Mouse (Mus musculus) cerebellum, adult 11 months (tissue): ENCODE measurements around the gene Llcfc1.

Source experiments
- DNase-seq: peaks from one replicate; pipeline ENCODE4 v3.0.0; 2022

Gene Llcfc1

DNA sequence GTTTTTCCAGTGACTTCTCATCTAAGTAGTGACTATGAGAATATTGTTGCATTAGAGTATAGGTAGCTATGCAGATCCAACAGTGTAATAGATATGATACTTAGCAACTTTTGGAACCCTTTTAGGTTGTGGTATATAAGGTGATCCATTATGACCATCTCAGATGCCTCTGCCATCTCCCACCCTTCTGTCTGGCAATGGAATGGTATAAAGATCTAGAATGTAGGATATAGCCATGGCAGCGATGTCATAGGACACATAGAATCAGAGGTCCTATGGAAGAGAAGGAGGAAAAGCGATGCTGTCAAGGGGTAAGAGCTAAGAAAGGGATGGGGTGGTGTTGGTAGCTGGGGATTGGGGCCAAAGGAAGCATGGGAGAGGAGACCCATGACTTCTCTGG lies at the start of gene Llcfc1:
Gene Llcfc1 (plus strand): TSS at position 301 of the 400 bp plus-strand sequence.
- no peak for DNase-seq

DNA sequence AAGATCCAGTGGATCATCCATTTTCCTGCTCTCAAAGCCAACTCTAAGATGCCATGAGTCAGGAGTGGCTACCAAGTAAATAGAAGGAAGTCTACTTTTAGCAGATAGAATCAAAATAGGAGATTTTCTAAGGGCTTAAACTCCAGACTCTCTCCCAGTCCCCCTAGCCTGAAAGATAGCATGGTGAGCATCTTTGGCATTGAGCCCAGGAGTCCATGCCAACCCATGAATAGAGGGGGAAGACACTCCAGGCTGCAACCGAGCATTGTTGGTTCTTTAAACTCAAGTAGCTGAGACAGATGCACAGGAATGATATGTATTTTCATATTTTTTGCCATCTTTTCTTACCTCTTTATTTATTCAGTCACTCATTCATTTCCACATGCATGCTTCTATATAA lies 49.0 kb upstream of the Llcfc1 start:
- no peak for DNase-seq

DNA sequence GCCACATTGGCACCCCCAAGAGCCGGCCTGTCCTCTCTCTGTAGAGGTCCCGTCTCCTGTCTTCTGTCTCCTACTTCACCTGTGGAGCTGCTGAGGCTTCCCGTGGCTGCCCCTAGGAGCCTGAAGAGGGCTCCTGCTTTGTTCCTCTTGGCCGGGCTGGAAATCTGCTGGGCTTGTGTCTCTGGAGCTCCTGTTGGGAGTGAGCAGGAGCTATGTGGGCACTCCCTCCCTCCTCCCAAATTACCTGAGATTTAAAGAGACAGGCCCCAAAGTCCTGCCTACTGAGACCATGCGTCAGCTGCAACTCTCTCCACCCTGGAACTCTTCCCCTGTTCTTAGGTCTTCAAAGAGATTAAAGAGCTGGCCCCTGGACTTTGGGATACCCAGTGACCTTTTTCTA lies 48.1 kb upstream of the Llcfc1 start, which contains the start of gene Trpv6:
Gene Trpv6 (minus strand): TSS at position 228 of the 400 bp plus-strand sequence.
- no peak for DNase-seq

DNA sequence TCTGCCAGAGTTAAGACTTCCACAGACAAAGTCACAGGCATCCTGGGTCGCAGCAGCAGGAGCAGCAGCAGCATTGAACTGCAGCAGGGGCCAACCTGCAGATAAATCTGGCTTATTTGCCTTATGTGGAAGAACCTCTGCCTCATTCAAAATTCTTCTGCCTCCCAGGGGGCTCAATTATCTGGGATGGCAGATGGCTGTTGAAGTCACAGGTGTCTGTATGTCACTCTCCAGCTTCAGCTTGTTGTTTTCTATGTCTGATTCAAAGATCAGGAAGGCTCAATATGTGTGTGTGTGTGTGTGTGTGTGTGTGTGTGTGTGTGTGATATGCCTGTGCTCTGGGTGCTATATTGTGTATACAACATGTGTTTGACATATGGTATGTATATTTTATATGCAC lies 46.8 kb upstream of the Llcfc1 start:
- DNase-seq: no peak

DNA sequence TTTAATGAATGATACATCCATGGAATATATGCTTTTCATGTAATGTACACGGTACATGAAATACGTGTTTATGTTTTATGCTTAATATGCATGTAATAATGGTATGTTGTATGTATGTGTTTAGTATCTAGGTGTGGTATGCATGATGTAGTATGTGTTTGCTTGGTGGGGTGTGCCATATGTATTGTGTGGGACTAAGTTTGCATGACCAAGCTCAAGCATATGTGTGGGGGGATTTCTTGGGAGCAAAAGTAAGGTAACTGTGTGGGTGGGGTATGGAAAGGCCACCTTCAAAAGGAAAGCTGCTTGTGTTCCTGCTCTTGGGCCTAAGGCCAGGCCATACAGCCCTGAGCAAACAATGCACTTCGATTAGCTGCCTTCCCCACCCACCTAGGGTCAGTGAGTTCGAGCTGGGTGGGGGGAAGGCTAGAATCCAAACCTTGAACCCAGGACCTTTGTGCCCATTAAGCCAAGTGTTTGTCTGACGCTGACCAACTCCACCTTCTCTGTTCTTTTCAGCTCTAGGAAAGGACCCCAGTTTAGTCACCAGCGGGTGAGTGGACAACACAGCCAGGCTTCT lies 46.2 kb upstream of the Llcfc1 start:
- no peak for DNase-seq

DNA sequence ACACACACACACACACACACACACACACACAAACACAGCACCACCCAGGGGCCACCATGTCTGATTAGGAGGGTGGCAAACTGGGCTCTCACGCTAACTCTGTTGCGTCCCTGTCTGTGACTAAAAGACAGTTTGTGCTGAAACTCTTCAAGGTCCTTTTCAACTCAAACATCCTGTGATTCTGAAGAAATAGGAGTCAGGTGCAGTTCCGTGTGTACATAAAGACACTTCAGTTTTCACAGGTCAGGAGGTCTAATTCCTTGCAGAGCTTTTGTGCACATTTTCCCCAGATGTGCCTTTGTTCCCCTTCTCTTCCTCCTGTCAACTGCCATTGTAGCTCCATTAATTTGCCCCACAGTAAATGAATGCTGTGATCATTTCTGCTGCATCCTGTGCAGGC lies 43.8 kb upstream of the Llcfc1 start:
- DNase-seq: no peak

DNA sequence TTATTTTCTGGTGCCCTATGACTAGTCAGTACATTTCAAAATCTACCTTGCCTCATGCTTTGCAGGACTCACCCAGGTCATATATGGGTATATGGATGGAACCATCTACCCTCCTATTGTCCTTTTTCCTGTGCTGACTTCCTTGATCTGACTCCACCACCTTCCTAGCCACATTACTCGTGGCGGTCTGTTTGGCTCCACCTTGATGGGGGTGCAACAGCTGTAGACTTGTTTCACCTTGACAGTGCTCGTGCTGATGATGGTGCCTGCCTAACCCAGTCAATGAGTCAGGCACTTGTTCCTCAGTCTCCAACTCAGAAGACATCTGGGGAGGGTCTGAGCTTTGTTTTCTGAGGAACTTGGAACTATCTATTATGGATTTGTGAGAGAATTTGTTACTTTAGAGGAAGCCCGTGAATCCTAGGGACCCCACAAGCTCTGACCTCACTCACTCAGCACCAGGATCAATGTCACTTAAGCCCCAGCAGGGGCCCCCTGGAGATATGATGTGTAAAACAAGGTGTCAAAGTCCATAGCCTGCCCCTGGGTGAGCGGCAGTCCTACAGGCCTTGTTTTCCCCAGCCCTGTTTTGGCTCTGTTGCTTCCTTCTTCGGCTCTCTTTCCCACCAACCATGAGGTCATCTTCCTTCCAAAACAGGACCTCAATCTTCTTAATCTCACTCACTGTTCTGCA lies 42.9 kb upstream of the Llcfc1 start:
- DNase-seq: no peak

DNA sequence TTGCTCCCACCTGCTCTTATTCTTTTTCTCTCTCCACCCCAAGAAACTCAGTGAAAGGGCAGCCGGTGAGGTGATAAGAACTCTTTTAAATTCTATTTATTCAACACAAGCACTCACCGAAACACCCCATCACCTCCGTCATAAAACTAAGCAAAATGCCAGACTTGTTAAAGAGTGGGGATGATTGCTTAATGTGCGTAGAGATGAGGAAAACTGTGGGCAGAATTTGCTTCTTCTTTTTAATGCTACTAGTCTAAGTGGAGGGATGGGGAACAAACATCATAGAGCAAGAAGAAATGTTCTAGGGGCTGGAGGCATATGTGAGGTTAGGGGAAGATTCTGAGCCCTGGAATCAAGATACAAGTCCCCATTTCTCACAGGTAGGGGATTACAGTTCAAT lies 41.5 kb upstream of the Llcfc1 start:
- DNase-seq: no peak

DNA sequence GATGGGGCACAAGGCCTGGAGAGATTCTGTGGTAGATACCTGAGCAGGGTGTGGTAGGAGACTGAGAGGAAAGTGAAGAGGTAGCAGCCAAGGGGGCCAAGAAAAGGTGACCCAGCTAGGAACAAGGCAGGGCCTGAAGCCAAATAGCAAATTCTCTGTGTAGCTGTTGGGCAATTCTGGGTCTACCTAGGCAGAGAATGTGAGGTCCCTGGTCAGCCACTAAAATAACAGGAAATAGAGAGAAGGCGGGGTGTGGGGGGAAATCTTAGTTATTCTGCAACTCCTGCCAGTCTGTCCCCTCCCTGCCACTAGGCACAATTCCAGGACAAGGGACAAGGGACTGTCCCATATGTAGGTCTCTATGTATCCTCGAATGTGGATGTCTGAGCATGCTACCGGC lies 41.0 kb upstream of the Llcfc1 start:
- DNase-seq: no peak

DNA sequence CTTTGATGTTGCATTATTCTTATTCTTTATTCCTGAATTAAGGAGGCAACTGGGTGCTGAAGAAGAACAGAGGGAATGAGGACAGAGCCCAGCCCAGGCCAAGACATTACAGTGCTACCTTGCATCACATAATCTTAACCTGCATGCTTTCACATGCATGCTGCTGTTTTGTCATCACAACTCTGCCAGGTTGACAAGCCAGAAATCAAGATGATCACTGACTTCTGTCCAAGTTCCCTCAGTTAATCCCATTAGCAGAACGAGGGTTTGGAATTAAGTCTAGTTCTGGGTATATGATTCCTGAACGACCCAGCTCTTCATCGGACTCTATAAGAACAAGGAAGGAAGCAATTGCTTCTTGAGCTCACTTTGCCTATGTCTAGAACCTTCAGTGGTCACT lies 38.0 kb upstream of the Llcfc1 start:
- no peak for DNase-seq

DNA sequence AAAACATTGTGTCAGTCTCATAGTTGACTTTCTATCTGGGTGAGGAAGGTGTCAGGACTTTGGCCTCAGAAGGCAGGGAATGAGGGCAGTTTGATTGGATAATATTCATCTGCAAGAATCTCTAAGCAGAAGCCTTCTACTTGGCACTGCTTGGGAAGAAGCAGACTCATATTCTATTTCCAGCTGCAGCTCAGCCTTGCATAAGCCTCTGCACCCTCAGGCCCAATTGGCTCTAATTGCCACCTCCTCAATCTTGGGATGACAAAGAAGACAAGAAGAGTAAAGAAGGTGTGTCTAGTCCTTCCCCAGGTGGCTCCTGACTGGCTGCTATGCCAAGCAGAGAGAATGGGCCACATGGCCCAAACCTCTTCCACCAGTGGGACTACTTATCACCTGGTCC lies 37.6 kb upstream of the Llcfc1 start:
- DNase-seq: no peak

DNA sequence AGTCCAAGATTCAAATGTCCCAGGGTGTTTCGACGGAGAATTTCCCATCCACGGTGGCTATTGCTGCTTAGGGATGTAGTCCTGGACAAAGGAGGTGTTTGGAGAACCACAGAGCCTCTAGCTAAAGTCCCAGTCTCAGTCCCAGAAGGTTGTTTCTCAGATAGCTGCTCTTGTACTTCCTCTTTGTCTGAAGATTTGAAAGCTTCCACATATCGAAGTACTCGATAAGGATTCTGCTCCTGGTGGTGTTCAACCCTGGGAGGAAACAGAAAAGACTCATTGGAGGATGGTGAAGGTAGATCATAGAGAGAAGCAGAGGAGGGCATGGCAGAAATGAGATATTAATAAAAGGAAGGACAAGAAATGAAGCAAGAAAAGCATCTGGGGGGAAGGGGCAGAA lies 31.1 kb upstream of the Llcfc1 start:
- no peak for DNase-seq

DNA sequence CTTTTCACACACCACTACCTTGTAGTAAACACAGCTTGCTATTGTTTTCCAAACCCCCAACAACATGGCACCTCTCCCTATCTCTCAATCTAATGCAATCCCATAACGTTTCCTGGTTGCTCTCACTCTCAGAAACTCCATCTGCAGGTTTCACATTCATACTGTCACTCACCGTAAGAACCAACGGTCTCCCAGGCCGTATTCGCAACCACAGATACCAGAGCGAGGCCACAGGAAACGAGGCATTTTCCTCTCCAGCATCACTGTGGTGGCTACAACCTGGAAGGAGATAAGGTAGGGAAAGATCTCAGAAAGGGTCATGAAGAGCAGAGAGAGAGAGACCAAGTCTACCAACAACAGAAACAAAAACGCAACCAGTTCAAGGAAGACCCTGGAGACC lies 29.6 kb upstream of the Llcfc1 start:
- no peak for DNase-seq

DNA sequence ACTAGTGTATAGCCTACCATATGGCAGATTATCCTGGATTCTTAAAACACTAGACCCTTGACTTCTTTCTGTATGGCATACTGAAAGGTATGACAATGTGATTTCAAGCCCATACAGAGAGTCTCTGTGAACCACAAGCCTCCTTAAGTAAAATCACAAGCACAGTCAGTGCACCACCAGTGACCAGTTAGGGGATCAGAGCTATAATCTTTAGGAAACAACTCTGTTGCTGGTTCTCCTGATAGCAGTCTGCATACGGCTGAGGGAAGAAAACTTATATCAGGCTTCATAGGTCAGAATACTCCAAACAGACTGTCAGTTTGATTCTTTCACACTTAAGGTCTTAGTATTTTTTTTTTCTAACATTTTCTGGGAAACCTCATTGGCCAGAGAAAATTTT lies 25.7 kb upstream of the Llcfc1 start:
- no peak for DNase-seq

DNA sequence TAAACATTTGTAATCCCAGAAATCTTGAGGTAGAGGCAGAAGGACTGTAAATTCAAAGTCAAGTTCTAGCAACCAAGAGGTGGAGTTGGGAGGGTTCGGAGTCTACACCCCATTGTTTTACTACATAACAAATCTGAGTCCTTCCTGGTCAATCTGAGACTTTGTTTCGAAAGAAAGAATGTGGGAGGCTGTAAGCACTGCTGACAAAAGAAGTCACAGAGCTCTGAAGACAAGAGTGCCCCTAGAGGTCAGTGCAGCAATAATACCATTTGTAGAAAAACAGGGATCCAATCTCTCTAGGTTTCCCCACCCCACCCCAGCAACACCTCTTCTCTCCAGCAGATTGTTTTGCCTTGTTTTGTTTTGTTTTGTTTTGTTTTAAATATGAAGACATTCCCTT lies 21.9 kb upstream of the Llcfc1 start:
- DNase-seq: no peak

DNA sequence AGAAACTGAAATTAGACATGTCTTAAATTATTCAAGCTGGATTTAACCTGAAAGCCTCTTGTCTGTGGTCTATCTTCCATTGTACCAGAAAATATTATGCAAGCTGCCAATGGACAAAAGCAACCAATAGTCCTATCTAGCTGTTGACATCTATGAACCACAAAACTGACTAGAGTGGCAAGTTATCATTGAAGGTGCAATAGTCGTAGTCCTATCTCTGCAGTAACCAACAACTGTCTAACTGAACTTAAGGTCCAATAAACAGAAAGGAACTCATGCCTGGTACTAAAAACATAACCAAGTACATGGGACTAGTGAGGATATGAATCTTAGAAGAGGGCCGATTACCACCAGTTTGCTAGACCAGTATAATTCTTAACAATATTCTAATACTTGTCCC lies 7.7 kb upstream of the Llcfc1 start:
- DNase-seq: no peak

DNA sequence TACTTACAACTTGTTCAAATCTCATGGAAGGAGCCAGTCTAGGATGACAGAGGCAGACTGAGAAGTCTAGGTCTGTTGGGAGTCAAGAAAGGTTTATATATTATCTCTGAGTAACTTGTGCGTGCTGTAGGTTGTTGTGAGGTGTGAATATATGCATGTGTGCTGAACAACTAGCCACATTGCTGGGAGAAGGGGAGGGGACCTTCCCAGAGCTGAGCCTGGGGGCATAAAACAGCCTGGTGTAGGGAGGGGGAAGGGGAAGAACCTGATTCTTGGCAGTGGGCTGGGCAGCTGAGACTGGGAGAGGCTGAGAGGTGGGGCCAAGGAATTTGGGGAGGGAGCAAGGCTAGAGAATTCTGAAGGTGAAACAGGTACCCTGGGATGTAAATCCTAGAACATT lies 3.6 kb upstream of the Llcfc1 start, which contains the start of gene Trpv5:
Gene Trpv5 (minus strand): TSS at position 101 of the 400 bp plus-strand sequence.
- no peak for DNase-seq

DNA sequence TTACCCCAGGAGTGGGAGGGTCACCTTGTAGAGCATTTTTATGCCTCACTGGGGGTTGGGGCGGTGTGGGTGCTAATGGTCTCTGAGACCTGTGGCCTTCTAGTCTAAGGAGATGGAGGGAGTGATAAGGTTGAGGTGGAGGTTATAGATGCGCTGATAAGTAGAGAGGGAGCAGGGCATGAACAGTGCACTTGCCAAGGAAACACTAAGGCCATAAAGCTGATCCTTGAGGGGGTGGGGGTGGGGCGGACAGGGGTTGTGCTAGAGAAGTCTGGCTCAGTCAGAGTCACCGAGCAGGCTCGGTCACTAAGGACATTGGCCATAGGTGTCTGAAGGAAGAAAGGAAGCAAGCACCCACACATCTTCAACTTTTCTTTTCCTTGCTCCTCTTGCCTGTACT lies 2.6 kb upstream of the Llcfc1 start:
- DNase-seq: no peak

DNA sequence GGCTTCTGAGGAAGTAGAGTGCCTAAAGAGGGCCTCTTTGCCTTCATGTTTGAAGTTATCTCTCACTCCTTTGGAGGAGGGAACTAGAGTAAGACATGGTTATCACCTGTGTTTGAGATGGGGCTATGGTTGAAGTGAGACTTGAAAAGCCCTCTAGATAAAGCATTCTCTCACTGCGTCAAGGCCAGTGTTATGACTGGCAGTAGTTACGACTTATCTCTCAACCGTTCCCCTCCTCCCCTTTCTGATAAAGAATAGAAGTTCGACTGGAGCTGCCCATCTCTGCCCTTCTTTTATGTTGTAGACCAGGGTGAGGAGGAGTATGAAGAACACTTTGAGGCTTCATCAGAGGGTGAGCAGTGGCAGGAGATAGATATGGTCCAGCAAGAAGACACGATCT lies 680 bp downstream of the Llcfc1 start:
- no peak for DNase-seq

DNA sequence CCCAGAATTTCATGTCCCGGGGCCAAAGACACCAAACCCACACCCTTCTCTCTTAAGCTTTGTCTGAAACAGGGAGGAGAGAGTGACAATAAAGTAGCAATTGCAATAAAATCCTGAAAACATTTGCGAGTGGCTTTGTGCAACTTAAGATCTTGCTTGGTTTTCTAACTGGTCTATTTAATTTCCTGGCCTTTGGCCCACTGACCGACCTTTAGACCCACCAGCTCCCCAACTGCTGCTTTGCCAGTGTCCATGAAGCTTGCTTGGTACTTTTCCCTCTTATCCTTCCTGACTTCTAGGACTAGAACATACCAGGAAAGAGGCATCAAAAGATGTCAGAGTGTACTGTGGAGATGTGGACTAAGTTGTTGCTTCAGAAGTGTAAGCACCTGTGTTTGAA lies 1.4 kb downstream of the Llcfc1 start:
- DNase-seq: no peak

DNA sequence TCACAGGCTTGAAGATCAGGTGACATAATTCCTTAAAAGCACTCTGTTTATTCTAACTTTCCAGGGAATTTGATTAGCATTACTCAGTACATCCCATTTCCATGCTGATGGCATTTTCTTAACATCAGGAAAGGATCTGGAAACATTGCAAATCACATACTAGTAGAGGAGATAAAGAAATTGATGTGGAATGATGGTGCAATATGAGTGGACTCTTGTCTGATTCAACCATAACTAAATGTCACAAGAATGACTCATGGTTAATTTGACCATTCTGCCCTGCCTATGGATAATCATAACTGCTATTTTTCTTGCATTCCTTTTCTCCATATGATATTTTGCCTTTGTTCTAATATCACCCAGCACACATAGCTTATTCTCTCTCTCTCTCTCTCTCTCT lies 8.0 kb downstream of the Llcfc1 start:
- no peak for DNase-seq

DNA sequence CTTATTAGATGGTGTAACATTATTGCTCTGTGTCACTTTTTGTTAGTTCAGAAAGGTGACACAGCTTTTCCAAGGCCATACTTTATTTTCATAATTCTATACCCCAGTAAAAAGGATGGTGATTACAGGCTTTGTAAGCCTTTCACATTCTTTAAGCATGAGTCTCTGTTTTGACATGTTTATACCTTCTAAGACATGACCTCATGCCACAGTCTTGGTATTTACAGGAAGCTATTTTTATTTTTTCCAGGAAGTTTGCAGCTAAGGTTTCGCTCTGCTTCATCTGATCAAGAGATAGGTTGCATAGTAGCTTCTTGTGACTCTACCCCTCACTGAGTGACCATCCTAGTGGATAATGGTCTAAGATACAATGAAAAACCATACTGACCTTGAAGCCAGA lies 10.2 kb downstream of the Llcfc1 start:
- DNase-seq: no peak

DNA sequence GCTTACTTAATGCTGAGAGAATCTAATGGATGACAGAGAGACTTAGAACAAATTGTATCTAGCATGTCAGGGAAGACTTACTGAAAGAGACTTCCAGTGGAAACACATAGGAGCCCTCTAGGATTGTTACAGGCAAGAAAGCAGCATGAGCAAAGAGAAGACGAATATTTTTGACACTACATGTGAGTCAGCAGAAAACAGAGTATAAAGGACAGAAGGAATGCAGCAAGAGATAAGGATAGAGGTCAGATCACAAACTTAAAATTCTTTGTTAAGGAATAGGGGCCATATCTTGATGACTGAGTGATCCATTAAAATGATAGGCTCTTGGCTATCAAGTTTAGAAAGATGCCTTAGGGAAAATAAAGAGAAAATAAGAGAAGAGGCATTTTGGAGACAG lies 17.0 kb downstream of the Llcfc1 start:
- no peak for DNase-seq

DNA sequence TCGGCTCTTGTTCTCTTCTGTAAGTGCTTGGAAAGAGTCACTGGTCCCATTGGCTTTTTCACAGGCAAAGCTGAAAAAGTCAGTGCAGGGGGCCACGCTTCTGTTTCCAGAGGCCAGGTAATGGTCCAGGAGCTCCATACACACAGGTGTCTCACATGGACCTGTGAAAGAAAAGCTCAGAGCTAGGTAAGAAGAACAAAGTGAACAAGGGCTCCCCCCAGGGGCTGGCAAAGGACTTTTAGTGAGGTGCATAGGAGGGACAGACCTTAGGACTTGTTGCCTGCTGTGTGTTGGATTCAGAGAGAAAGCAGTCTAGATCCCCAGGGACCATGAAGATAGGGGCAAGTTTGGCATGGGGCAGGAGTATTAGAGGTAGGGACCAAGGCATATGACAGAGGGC lies 18.7 kb downstream of the Llcfc1 start:
- DNase-seq: no peak

DNA sequence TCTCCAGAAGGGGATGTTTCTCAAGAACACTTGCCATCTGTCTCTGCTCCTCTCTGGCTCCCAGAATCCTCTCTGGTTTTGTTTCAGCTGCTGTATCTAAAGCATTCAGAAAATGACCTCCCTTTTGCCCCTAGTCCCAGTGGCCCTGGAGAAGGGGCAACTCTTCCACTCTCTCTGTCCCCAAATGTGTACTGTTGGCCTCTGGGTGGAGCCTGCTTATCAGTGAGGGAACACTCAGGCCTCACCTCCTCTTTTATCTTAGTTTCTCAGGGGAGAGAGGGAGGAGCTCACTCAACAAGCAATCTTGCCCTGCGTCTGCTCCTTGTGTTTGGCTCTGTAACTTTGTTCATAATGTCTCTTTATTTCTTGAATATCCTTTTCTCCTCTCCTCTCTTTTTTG lies 19.9 kb downstream of the Llcfc1 start, which contains the start of gene Kel:
Gene Kel (minus strand): TSS at position 217 of the 400 bp plus-strand sequence.
- no peak for DNase-seq
